Mouse (Mus musculus): ENCODE results near the gene Kcmf1. TPM values are rescaled to one million over a fixed set of nuclear protein-coding genes. Genes with fewer than 3 reads are reported as not detected.

The Kcmf1 gene
- polyA plus RNA-seq (2012; rRNA removed) = 69.2 and 75.1 TPM in 2 replicates

DNA sequence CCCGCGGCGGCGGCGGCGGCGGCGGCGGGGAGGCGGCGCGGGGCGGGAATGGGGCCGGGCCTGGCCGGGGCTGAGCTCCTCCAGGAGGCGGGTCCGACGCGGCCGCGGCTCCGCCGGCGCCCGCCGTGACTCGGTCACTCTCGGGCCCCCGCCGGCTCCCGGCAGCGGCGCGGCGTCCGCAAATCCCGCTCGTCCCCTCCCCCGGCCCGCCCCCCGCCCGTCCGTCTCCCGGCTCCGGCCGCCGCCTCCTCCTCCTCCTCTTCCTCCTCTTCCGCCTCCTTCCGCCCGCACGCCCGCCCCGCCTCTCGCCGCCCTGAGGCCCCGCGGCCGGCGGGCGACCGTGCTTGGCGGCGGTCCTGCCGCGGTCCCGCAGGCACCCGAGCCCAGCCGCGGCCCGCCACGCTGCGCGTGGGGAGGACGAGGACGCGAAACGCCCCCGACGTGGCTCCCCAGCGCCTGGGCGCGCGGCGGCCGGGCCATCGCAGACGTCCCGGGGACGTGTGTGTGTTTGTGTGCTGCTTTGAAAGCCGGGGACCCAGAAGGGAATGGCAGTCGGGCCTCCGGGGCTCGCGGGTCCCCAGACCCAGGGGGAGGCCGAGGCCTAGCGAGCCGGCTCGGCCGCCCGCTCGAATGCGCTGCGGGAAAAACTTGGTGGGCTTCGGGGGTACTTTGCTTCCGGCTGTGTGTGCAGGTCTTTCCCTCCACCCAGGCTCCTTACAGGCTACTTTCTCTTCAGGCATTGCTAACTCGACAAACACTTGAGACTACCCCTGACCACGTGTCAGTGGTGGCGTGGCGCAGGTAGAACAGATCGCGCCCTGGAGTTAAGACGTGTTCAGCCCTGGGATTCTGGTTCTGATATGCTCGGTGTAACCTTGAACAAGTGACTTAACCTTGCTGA is at the start of gene Kcmf1:
Gene Kcmf1 (minus strand): TSS at position 199 of the 901 bp plus-strand sequence.
- DNase-seq (ENCODE audit: low spot score) = peak; percentile 82

DNA sequence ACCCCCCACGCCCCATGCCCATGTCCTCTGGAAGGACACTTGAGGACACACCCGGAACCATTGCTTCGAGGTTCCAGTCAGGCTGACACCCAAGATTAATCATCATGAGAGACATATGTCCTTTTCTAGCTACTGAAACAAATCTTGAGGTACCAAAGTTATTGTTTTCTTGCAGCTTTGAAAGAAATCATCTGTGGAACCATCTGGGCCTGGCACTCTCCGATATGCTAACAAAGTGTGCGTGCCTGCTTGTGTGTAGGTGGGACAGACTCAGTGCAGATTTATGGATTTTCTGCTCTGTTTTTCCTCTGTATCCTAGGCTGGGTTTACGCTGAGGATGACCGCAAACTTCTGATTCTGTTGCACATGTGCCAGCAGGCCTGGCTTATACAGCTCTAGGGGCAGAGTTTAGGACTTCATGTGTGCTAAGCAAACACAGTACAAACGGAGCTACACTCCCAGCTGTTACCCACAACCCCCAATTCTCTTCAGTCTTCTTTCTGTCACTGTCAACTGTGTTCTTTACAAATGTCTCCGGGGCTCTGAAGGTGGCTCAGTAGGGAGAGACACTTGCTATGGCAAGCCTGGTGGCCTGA is 49.5 kb upstream of the Kcmf1 start:
- DNase-seq (ENCODE audit: low spot score) = no peak

DNA sequence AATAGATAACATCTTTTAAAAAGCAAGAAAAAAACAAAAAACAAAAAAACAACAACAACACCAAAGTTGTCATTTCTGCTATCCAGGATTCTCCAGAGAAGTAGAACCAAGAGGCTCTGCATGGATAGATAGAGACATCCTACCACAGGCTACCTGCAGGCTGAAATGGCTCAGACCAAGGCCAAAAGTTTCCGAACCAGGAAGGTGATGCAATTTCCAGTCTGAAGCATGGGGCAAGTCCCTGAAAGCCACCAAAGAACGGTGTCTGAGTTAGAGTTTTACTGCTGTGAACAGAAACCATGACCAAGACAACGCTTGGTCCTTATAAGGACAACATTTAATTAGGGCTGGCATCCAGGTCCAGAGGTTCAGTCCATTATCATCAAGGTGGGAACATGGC is 48.6 kb upstream of the Kcmf1 start:
- DNase-seq (ENCODE audit: low spot score) = no peak

DNA sequence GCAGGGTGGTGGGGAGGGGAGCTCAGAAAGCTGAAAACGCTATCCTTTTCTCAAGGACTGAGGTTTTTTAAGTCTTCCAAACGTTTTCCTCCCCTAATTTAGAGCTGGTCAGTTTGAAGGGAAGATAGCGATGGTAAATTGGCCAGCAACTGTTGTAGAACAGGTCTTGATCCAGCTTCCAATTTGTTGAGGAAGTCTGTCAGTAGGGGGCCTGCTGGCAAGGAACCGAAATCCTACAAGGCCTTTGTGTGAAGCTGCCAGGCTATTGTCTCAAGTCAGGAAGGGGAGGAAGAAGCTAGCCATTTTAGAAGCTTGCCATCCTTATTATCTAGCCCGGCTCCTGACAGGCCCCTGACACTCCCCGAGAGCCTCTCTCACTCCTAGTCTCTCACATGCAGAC is 48.2 kb upstream of the Kcmf1 start:
- DNase-seq (ENCODE audit: low spot score) = no peak

DNA sequence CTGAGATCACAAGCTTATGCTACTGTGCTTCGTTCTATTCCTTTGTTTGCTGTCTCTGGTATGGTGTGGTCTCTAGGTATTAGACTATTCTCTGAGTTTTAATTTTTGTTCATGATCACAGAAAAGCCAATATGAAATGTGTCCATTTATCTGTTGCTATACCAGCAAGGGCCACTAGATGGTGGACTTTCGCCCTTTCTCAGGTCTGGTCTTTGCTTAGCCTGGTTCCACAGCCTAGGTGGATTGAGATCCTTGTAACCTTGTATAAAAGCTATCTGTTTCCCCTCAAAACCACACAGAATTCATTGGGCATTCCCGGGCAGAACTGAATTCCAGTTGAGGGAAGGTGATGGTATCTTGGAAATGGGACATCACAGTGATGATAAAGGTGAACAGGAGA is 40.7 kb upstream of the Kcmf1 start:
- no peak for DNase-seq (ENCODE audit: low spot score)

- DNase-seq (ENCODE audit: low spot score) = no peak
Observed at GRCm38 (mm10) chr6:72937859-72938258, 38.1 kb upstream of the Kcmf1 start.

DNA sequence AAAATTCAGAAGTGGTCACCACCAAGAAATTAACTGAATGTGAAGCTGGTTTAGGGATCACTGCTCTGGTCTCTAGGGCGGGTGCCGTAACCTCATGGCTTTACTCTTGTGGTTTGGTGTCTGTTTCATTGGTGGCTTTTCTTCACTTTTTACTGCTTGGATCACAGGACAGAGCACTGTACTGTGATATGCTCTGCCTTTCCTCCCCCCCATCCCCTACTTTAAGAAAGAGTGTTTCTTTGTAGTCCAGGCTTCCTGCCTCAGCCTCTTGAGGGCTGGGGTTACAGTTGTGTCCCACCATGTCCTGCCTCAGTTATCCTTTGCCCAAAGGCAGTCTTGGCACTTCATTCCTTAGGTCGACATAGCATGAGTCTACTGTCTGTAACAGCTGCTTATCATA is 37.7 kb upstream of the Kcmf1 start:
- DNase-seq (ENCODE audit: low spot score) = no peak

GRCm38 (mm10) chr6:72932955-72933354 is 33.2 kb upstream of the Kcmf1 start:
- DNase-seq (ENCODE audit: low spot score) = no peak

- no peak for DNase-seq (ENCODE audit: low spot score)
Observed at GRCm38 (mm10) chr6:72931533-72931932, 31.8 kb upstream of the Kcmf1 start.

DNA sequence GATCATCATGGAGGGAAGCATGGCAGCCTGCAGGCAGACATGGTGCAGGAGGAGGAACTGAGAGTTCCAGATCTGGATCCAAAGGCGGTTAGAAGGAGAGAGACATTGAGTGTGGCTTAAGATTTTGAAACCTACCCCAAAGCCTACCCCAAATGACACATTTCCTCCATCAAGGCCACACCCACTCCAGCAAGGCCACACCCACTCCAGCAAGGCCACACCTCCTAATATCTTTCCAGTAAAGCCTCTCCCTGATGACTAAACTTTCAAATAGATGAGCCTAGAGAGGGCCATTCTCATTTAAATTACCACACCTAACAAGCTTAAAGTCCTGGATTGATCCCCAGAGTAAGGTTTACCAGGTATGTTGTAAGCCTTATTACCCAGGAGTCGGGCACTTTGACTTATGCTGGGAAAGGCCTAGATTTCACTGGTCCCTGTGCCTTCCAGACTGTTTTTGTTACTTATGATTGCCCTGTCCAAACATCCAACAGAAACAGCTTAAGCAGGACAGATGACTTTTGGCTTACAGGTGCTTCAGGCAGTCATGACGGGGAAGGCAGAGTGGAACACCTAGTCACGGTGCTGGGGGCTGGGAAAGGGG is 30.1 kb upstream of the Kcmf1 start:
- DNase-seq (ENCODE audit: low spot score) = no peak

GRCm38 (mm10) chr6:72926755-72927482 is 27.1 kb upstream of the Kcmf1 start:
- peak; percentile 26 for DNase-seq (ENCODE audit: low spot score)

GRCm38 (mm10) chr6:72926031-72926430 is 26.3 kb upstream of the Kcmf1 start:
- DNase-seq (ENCODE audit: low spot score) = no peak

- DNase-seq (ENCODE audit: low spot score) = no peak
Observed at GRCm38 (mm10) chr6:72923381-72923780, 23.6 kb upstream of the Kcmf1 start.

DNA sequence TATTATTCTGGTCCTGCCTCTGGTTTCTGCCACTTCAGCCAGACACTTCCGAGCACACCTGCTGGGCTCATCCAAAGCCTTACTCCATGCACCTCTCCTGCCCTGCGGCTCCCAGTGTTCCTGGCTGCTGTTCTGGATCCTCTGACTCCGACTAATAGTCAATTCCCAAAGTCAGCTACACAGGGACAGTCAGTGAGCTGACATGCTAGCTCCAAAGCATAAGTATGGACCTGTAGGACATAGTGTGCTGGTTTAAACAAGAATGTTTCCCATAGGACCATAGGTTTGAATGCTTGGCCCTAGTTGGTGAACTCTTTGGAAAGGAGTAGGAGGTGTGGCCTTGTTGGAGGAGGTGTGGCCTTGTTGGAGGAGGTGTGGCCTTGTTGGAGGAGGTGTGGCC is 21.3 kb upstream of the Kcmf1 start:
- no peak for DNase-seq (ENCODE audit: low spot score)

- no peak for DNase-seq (ENCODE audit: low spot score)
Observed at GRCm38 (mm10) chr6:72918510-72919033, 18.8 kb upstream of the Kcmf1 start.

DNA sequence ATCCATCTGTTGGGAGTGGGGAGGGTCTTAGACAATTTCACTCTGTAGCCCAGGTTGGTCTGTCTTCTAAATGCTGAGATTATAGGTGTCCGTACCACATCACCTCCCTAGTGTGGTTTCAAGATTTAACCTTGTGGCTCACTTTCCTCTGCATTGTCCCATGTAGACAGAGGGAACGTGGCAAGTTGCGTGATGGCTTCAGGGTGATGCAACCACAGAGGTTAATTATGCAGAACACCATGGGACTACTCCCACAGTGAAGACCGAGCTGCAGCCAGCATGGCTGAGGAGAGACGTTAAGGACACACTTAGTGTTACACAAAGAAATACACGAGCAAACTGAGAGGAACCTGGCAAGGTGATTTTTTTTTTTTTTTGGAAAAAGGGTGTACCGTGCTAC is 16.6 kb upstream of the Kcmf1 start:
- DNase-seq (ENCODE audit: low spot score) = no peak

GRCm38 (mm10) chr6:72914087-72914749 is 14.4 kb upstream of the Kcmf1 start:
- DNase-seq (ENCODE audit: low spot score) = no peak

DNA sequence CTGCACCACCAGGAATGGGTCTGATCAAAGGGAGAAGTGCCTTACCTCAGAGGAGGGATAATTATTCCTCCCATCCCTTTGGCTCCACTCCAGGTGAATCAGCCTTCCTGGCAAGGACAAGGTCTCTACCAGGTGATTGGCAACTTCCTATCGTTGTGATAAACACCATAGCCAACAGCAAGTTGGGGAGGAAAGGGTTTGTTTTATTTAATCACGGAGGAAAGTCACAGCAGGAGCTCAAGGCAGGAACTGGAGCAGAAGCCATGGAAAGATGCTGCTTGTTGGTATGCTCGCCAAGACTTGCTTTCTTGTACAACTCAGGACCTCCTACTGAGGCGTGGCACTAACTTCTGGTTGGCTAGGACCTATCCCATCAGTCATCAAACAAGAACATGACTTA is 11.5 kb upstream of the Kcmf1 start:
- no peak for DNase-seq (ENCODE audit: low spot score)

- DNase-seq (ENCODE audit: low spot score) = no peak
Observed at GRCm38 (mm10) chr6:72902254-72902990, 2.6 kb upstream of the Kcmf1 start.

DNA sequence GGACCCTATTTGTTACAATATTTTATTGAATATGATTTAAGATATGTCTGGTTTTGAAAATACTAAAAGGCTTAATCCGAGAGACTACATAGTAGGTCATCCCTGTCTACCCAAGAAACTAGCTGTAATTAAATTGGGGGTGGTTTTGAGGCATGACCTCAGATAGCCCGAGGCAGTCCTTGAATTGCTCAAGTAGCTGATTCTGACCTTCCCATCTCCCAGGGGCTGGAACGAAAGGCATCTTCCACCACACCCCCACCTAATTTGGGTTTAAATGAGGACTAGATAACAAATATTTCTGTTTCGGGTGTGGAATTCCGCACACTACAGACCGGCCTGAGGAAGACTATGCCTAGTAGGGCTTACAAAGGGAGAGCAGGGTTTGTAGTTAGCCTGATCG is 1.2 kb upstream of the Kcmf1 start:
- no peak for DNase-seq (ENCODE audit: low spot score)

All from urinary bladder, adult 2 months (tissue).